24 mouse cellular contexts compared by ENCODE assay signal in the genomic region with DNA sequence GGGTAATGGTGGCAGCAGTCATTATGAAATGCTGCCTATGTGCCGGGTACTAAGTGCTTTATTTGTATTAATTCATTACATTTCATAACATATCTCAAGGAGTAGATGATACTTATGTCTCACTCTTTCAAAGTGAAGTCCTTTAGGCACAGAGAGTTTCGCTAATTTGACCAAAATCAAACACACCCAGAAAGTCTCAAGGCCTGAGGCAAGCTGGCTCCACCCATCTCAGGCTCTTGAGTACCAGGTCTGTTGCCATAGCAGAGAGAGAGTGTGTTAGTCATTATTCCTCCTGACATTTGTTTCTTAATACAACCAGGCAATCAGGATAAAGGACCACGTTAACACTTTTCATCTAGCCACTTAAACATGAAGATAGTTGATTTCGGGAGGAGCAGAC.
DNase-seq lines count a peak whose midpoint lies in the region; ATAC-seq and TF ChIP-seq lines count a peak whose summit lies in the region.
"Had no signal": no experiment of that assay in that cellular context is flagged by ENCODE, and none has a peak within 500 bp of the region (broad histone marks: within the 10 kb centered on the region; RNA-seq: fewer than 3 reads in every experiment).

No protein-coding gene starts in this region.

- no peaks in the 10 kb centered on the region for H3K36me3 ChIP-seq in lung, embryonic 14.5 days (ENCODE audit: insufficient read depth)
- no peaks in the 10 kb centered on the region for H3K36me3 ChIP-seq in midbrain, embryonic 16.5 days (ENCODE audit: control insufficient read depth, insufficient read depth, low read length)
- H3K36me3 ChIP-seq in intestine, embryonic 16.5 days (ENCODE audit: control insufficient read depth, insufficient read depth, low read length), result no peaks in the 10 kb centered on the region
- H3K36me3 ChIP-seq: forebrain, embryonic 10.5 days; G1E; hindbrain, embryonic 12.5 days; hindbrain, embryonic 15.5 days had no signal

- no peak for ATAC-seq in lung, embryonic 14.5 days (ENCODE audit: insufficient read depth)
- no peak for ATAC-seq in midbrain, embryonic 16.5 days
- no peak for ATAC-seq in intestine, embryonic 16.5 days
- ATAC-seq: activated CD4-positive, CD25-positive, alpha-beta regulatory T cell, adult 4 months; forebrain, embryonic 14.5 days; Patski had no signal

- H3K4me1 ChIP-seq in lung, embryonic 14.5 days (ENCODE audit: insufficient read depth), result no peaks in the 10 kb centered on the region
- H3K4me1 ChIP-seq in lung, adult 2 months (ENCODE audit: control insufficient read depth, insufficient read depth, low read length), result no peaks in the 10 kb centered on the region
- peaks cover 8% of the 10 kb centered on the region for H3K4me1 ChIP-seq in midbrain, embryonic 16.5 days (ENCODE audit: control insufficient read depth, insufficient read depth, low read length)
- no peaks in the 10 kb centered on the region for H3K4me1 ChIP-seq in intestine, embryonic 16.5 days (ENCODE audit: control insufficient read depth, insufficient read depth, low read length)
- H3K4me1 ChIP-seq: forebrain, embryonic 10.5 days had no signal

- no peak overlapping the region for H3K4me3 ChIP-seq in lung, embryonic 14.5 days (ENCODE audit: low read depth, low read length)
- H3K4me3 ChIP-seq in lung, adult 2 months (replicated peaks; ENCODE audit: extremely low read depth, low read depth, low read length), result no peak overlapping the region
- H3K4me3 ChIP-seq in midbrain, embryonic 16.5 days (ENCODE audit: low read depth, low read length), result no peak overlapping the region
- no peak overlapping the region for H3K4me3 ChIP-seq in intestine, embryonic 16.5 days (ENCODE audit: low read length)
- H3K4me3 ChIP-seq: forebrain, embryonic 10.5 days; gastrocnemius, adult 2 months; hindbrain, embryonic 12.5 days; hindbrain, embryonic 15.5 days had no signal

- no peaks in the 10 kb centered on the region for H3K27me3 ChIP-seq in lung, embryonic 14.5 days (ENCODE audit: insufficient read depth, low read length)
- H3K27me3 ChIP-seq in midbrain, embryonic 16.5 days (ENCODE audit: control insufficient read depth, insufficient read depth, low read depth, low read length), result no peaks in the 10 kb centered on the region
- no peaks in the 10 kb centered on the region for H3K27me3 ChIP-seq in intestine, embryonic 16.5 days (replicated peaks; ENCODE audit: control insufficient read depth, insufficient read depth, low read length)
- H3K27me3 ChIP-seq: hindbrain, embryonic 12.5 days; hindbrain, embryonic 15.5 days had no signal

- H3K27ac ChIP-seq in lung, embryonic 14.5 days (ENCODE audit: low read depth), result no peak overlapping the region
- H3K27ac ChIP-seq in midbrain, embryonic 16.5 days (ENCODE audit: low read length), result no peak overlapping the region
- no peak overlapping the region for H3K27ac ChIP-seq in intestine, embryonic 16.5 days (ENCODE audit: low read length)
- H3K27ac ChIP-seq: forebrain, embryonic 10.5 days; gastrocnemius, adult 2 months had no signal

- 55% methylated on average over 4 of the region's 4 CpGs for WGBS in lung, embryonic 14.5 days
- 51% methylated on average over 4 of the region's 4 CpGs for WGBS in lung, adult 2 months
- 65% methylated on average over 4 of the region's 4 CpGs for WGBS in midbrain, embryonic 16.5 days
- WGBS in intestine, embryonic 16.5 days, result 69% methylated on average over 4 of the region's 4 CpGs

- DNase-seq in lung, embryonic 14.5 days, result peak; percentile 2
- no peak for DNase-seq in lung, adult 2 months
- DNase-seq in lung, postnatal 25 days (ENCODE audit: low spot score), result peak; percentile 4
- no peak for DNase-seq in lung, postnatal 14 days
- peak; percentile 31 for DNase-seq in R1 (ENCODE audit: low read depth, low spot score)
- DNase-seq in lung, postnatal 36 days, result peak; percentile 34
- DNase-seq: adrenal gland, adult 8-10 months; adrenal gland, postnatal 25 days; B cell, adult 2 months; cerebellum, adult 18-20 months; cerebellum, adult 9-10 months; cerebellum, postnatal 14 days; gastrocnemius, adult 2 months; gastrocnemius, postnatal 14 days had no signal

- no peaks in the 10 kb centered on the region for H3K9me3 ChIP-seq in lung, embryonic 14.5 days (ENCODE audit: low read depth, low read length)
- H3K9me3 ChIP-seq in midbrain, embryonic 16.5 days (replicated peaks; ENCODE audit: control insufficient read depth, low read length, poor library complexity, severe bottlenecking), result no peaks in the 10 kb centered on the region
- H3K9me3 ChIP-seq in intestine, embryonic 16.5 days (ENCODE audit: control insufficient read depth, low read length), result no peaks in the 10 kb centered on the region
- H3K9me3 ChIP-seq: G1E; hindbrain, embryonic 12.5 days; hindbrain, embryonic 15.5 days had no signal

- H3K9ac ChIP-seq in lung, embryonic 14.5 days, result no peak overlapping the region
- no peak overlapping the region for H3K9ac ChIP-seq in midbrain, embryonic 16.5 days (ENCODE audit: low read depth, low read length)
- no peak overlapping the region for H3K9ac ChIP-seq in intestine, embryonic 16.5 days (ENCODE audit: low read depth, low read length)
- H3K9ac ChIP-seq: hindbrain, embryonic 12.5 days; hindbrain, embryonic 15.5 days had no signal

- no peak for TF ChIP-seq CTCF in lung, embryonic 14.5 days (IDR thresholded peaks at IDR 0.05; ENCODE audit: low read depth)
- no peak for TF ChIP-seq CTCF in lung, adult 2 months (IDR thresholded peaks at IDR 0.05; ENCODE audit: insufficient read depth, low read length)

- no peak overlapping the region for H3K4me2 ChIP-seq in lung, embryonic 14.5 days
- no peak overlapping the region for H3K4me2 ChIP-seq in midbrain, embryonic 16.5 days (ENCODE audit: low read length)
- H3K4me2 ChIP-seq in intestine, embryonic 16.5 days (ENCODE audit: low read depth, low read length), result no peak overlapping the region
- H3K4me2 ChIP-seq: heart, embryonic 11.5 days; hindbrain, embryonic 12.5 days; hindbrain, embryonic 15.5 days had no signal

- TF ChIP-seq POLR2A in lung, adult 2 months (IDR thresholded peaks at IDR 0.05; ENCODE audit: borderline replicate concordance, extremely low read depth, low read depth, low read length), result no peak

Comparison
In these comparisons a context has a peak if more than half of its experiments do, and no peak if none do; other contexts are left out.
1. DNase-seq: peak in lung, embryonic 14.5 days (single experiment), lung, postnatal 25 days (single experiment), R1 (single experiment) and lung, postnatal 36 days (single experiment); none in lung, adult 2 months (single experiment) and lung, postnatal 14 days (single experiment).